23 mouse cellular contexts compared by ENCODE assay signal in the genomic region with DNA sequence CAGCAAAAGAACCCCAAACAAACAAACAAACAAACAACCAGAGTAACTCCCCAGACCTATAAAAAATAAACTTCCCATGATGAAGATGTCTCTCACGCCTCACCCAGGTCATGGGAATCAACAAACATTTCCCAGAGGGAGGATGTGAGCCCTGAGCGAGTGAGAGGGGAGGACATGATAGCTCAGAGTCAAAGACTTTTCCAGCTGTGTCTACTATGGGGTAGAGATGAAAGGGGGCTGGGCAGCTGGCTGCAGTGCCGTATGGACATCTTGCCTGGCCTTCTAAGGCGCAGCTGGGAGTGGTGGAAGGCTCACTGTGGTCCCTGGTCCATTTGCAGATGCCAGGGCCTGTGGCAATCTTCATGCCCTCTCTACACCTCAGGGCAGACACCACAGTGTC. TPM values are rescaled to one million over a fixed set of nuclear protein-coding genes. Genes with fewer than 3 reads are reported as not detected.
"Had no signal": no experiment of that assay in that cellular context is flagged by ENCODE, and none has a peak within 500 bp of the region (broad histone marks: within the 10 kb centered on the region; RNA-seq: fewer than 3 reads in every experiment).

No protein-coding gene starts in this region.

- H3K4me1 ChIP-seq: limb, embryonic 12.5 days; liver, embryonic 12.5 days; liver, embryonic 15.5 days; lung, embryonic 15.5 days; midbrain, embryonic 10.5 days; midbrain, embryonic 13.5 days; neural tube, embryonic 13.5 days had no signal

- H3K9ac ChIP-seq: limb, embryonic 12.5 days; liver, embryonic 12.5 days; liver, embryonic 15.5 days; lung, embryonic 15.5 days; midbrain, embryonic 13.5 days; neural tube, embryonic 13.5 days had no signal

- H3K27ac ChIP-seq: kidney, postnatal 0 days; layer of hippocampus, adult 2 months; left cerebral cortex, adult 2 months; limb, embryonic 12.5 days; liver, embryonic 12.5 days; liver, embryonic 15.5 days; lung, embryonic 15.5 days; midbrain, embryonic 10.5 days; midbrain, embryonic 13.5 days; neural tube, embryonic 13.5 days had no signal

- DNase-seq: kidney, adult 2 months; kidney, postnatal 25 days; layer of hippocampus, postnatal 36 days; liver; retina, postnatal 1 day; right cerebral cortex, postnatal 25 days; thymus, adult 18-20 months; thymus, postnatal 36 days had no signal

- H3K4me2 ChIP-seq: limb, embryonic 12.5 days; liver, embryonic 12.5 days; liver, embryonic 15.5 days; lung, embryonic 15.5 days; midbrain, embryonic 13.5 days; neural tube, embryonic 13.5 days had no signal

- H3K4me3 ChIP-seq: layer of hippocampus, adult 2 months; left cerebral cortex, adult 2 months; limb, embryonic 12.5 days; liver, embryonic 12.5 days; liver, embryonic 15.5 days; lung, embryonic 15.5 days; megakaryocyte, embryonic 14.5 days; midbrain, embryonic 10.5 days; midbrain, embryonic 13.5 days; myocyte; neural tube, embryonic 13.5 days had no signal

- H3K27me3 ChIP-seq: liver, embryonic 12.5 days; liver, embryonic 15.5 days; lung, embryonic 15.5 days; midbrain, embryonic 13.5 days; neural tube, embryonic 13.5 days had no signal

- H3K9me3 ChIP-seq: limb, embryonic 12.5 days; liver, embryonic 12.5 days; liver, embryonic 15.5 days; lung, embryonic 15.5 days; midbrain, embryonic 10.5 days; midbrain, embryonic 13.5 days; neural tube, embryonic 13.5 days had no signal

- H3K36me3 ChIP-seq: limb, embryonic 12.5 days; liver, embryonic 12.5 days; liver, embryonic 15.5 days; lung, embryonic 15.5 days; midbrain, embryonic 10.5 days; midbrain, embryonic 13.5 days; neural tube, embryonic 13.5 days had no signal

- ATAC-seq: intestine, postnatal 0 days; liver, embryonic 12.5 days; midbrain, embryonic 13.5 days; midbrain, embryonic 16.5 days had no signal

RNA-seq across cellular contexts. Expression of a gene that starts 45.0 kb away (rescaled TPM):
- polyA plus RNA-seq: small intestine, adult 2 months had no signal

RNA-seq across cellular contexts. Expression of a gene that starts 57.3 kb away (rescaled TPM):
- polyA plus RNA-seq: limb, embryonic 12.5 days had no signal
